Mouse (Mus musculus) neural tube, embryonic 15.5 days (tissue): ENCODE results near the gene Gm20888. TPM values are rescaled to one million over a fixed set of nuclear protein-coding genes. Genes with fewer than 3 reads are reported as not detected.
"Not testable (repeated sequence)": the region's sequence is repeated elsewhere in the genome, so short reads cannot be mapped to it uniquely, and the experiment has no call there.

Experiments used
- ATAC-seq: fragments of 200-750 bp; cut with Nextera tagmentation; 2 replicates; pipeline ENCODE4 v1.8.0; 2017; ENCODE audit warnings: mild to moderate bottlenecking, moderate TSS enrichment, moderate library complexity; ENCODE audit not compliant: low FRiP score
- H3K27ac ChIP-seq: fragments of 300-500 bp; sonication (generic); replicated peaks from 2 replicates; pipeline ENCODE4 v1.5.1; 2015; ENCODE audit warnings: mild to moderate bottlenecking, inconsistent platforms
- H3K27me3 ChIP-seq: fragments of 300-500 bp; sonication (generic); replicated peaks from 2 replicates; pipeline ENCODE4 v1.6.1; 2015; ENCODE audit warnings: inconsistent platforms
- H3K36me3 ChIP-seq: fragments of 300-500 bp; sonication (generic); 2 replicates; pipeline ENCODE4 v1.6.1; 2015; ENCODE audit warnings: inconsistent platforms
- H3K4me1 ChIP-seq: fragments of 300-500 bp; sonication (generic); 2 replicates; pipeline ENCODE4 v1.6.1; 2015; ENCODE audit warnings: inconsistent platforms
- H3K4me2 ChIP-seq: fragments of 300-500 bp; sonication (generic); 2 replicates; pipeline ENCODE4 v1.6.1; 2015; ENCODE audit warnings: inconsistent platforms, mild to moderate bottlenecking, moderate library complexity
- H3K4me3 ChIP-seq: fragments of 300-500 bp; sonication (generic); replicated peaks from 2 replicates; pipeline ENCODE4 v1.5.1; 2015; ENCODE audit warnings: mild to moderate bottlenecking, inconsistent platforms
- H3K9ac ChIP-seq: fragments of 300-500 bp; sonication (generic); replicated peaks from 2 replicates; pipeline ENCODE4 v1.6.1; 2015; ENCODE audit warnings: mild to moderate bottlenecking, inconsistent platforms
- H3K9me3 ChIP-seq: fragments of 300-500 bp; sonication (generic); replicated peaks from 2 replicates; pipeline ENCODE4 v1.6.1; 2016; ENCODE audit warnings: inconsistent platforms
- WGBS: fragments of 180-500 bp; shearing (Covaris S2); methylation state at CpG from one replicate; pipeline ENCODE4 v1.1.7; 2015; ENCODE audit warnings: mixed read lengths; 5-methylcytosine and 5-hydroxymethylcytosine counted together
- polyA plus RNA-seq: library from polyadenylated mRNA; unstranded; fragments of >200 nt; fragmentation: Nextera tagmentation; extraction: Ambion mirVana; gene quantifications from 2 replicates; pipeline ENCODE4 v1.2.1, GENCODE M21; 2015

Gm20888 gene
- polyA plus RNA-seq, result not detected in 2 replicates

DNA sequence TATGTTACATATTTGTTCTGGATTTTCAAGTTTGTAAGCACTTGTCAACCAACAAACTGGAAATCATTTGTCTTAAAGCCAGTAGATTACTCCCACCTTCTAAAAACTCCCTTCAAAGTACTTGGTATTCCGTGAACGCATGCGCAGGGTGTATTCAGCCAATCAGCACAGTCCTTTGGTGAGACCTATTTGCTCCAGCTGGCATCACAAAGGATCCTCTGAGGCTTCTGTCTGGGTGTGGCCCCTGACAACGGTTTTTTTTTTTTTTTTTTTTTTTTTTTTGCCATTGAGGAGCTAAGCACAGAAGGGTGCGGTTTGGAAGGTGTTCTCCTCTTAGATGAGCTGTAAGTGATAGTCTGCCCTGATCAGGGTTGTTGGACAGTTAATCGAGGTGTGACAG is at the start of gene Gm20888:
Gene Gm20888, plus strand, starts transcription at position 301 of the 400 bp plus-strand sequence.
- H3K4me3 ChIP-seq, ATAC-seq, H3K27me3 ChIP-seq, H3K27ac ChIP-seq, H3K4me2 ChIP-seq, H3K9me3 ChIP-seq, H3K36me3 ChIP-seq, H3K9ac ChIP-seq, H3K4me1 ChIP-seq: not testable (repeated sequence)
- WGBS, result no CpG with 5 or more reads among the region's 6 CpGs

Other genes starting within 250 kb of the Gm20888 start
- not detected in 2 replicates for gene Gm21118, start 168.2 kb upstream of the Gm20888 start, polyA plus RNA-seq
- gene Gm29423, start 138.6 kb upstream of the Gm20888 start, polyA plus RNA-seq, result not detected in 2 replicates
- gene Gm29644, start 138.5 kb upstream of the Gm20888 start, polyA plus RNA-seq, result not detected in 2 replicates